Mouse (Mus musculus) liver, embryonic 16.5 days (tissue): Measurements from ENCODE around the gene Slc6a15. TPM values are rescaled to one million over a fixed set of nuclear protein-coding genes. Genes with fewer than 3 reads are reported as not detected.

Source experiments
- ATAC-seq: fragments of 200-750 bp; cut with Nextera tagmentation; 2 replicates; pipeline ENCODE4 v1.8.0; 2017; ENCODE audit warnings: low read depth, mild to moderate bottlenecking, moderate number of reproducible peaks, moderate library complexity
- H3K27ac ChIP-seq: fragments of 300-500 bp; sonication (generic); 2 replicates; pipeline ENCODE4 v1.5.1; 2014; ENCODE audit warnings: mild to moderate bottlenecking, low read length
- H3K27me3 ChIP-seq: fragments of 300-500 bp; sonication (generic); 2 replicates; pipeline ENCODE4 v1.6.1; 2014; ENCODE audit warnings: low read depth, low read length, mixed read lengths; ENCODE audit not compliant: control insufficient read depth, insufficient read depth
- H3K36me3 ChIP-seq: fragments of 300-500 bp; sonication (generic); 2 replicates; pipeline ENCODE4 v1.6.1; 2014; ENCODE audit warnings: mild to moderate bottlenecking; ENCODE audit not compliant: control insufficient read depth, insufficient read depth
- H3K4me1 ChIP-seq: fragments of 300-500 bp; sonication (generic); 2 replicates; pipeline ENCODE4 v1.6.1; 2014; ENCODE audit warnings: low read depth, low read length, mixed read lengths; ENCODE audit not compliant: control insufficient read depth
- H3K4me2 ChIP-seq: fragments of 300-500 bp; sonication (generic); 2 replicates; pipeline ENCODE4 v1.6.1; 2014; ENCODE audit warnings: low read depth, low read length, mixed read lengths
- H3K4me3 ChIP-seq: fragments of 300-500 bp; sonication (generic); 2 replicates; pipeline ENCODE4 v1.5.1; 2014; ENCODE audit warnings: low read depth, mild to moderate bottlenecking, low read length
- H3K9ac ChIP-seq: fragments of 300-500 bp; sonication (generic); 2 replicates; pipeline ENCODE4 v1.6.1; 2014; ENCODE audit warnings: low read depth, low read length
- H3K9me3 ChIP-seq: fragments of 300-500 bp; sonication (generic); replicated peaks from 2 replicates; pipeline ENCODE4 v1.6.1; 2016; ENCODE audit warnings: low read length; ENCODE audit not compliant: control insufficient read depth
- WGBS: fragments of 180-500 bp; shearing (Covaris S2); extraction: QIAGEN DNeasy Blood & Tissue Kit; methylation state at CpG from one replicate; pipeline ENCODE4 v1.1.7; 2014; ENCODE audit not compliant: insufficient replicate concordance; 5-methylcytosine and 5-hydroxymethylcytosine counted together
- polyA plus RNA-seq: library from polyadenylated mRNA; unstranded; fragments of >200 nt; fragmentation: Nextera tagmentation; extraction: Ambion mirVana; gene quantifications from 2 replicates; pipeline ENCODE4 v1.2.1, GENCODE M21; 2015

Gene Slc6a15
- polyA plus RNA-seq, 1 experiment from 2014 or later: 0.05 TPM

GRCm38 (mm10) chr10:103402171-103402570 is 34.6 kb downstream of the Slc6a15 start:
- H3K36me3 ChIP-seq: no peaks in the 10 kb centered on the region
- H3K27ac ChIP-seq: no peak overlapping the region
- no peaks in the 10 kb centered on the region for H3K9me3 ChIP-seq
- no peaks in the 10 kb centered on the region for H3K4me1 ChIP-seq
- H3K27me3 ChIP-seq: no peaks in the 10 kb centered on the region
- no peak for ATAC-seq
- H3K4me2 ChIP-seq: no peak overlapping the region
- 18% methylated on average over 4 of the region's 4 CpGs for WGBS
- H3K9ac ChIP-seq: no peak overlapping the region
- H3K4me3 ChIP-seq: no peak overlapping the region

GRCm38 (mm10) chr10:103427717-103428116 is 60.1 kb downstream of the Slc6a15 start:
- ATAC-seq: no peak
- no peak overlapping the region for H3K9ac ChIP-seq
- no peaks in the 10 kb centered on the region for H3K27me3 ChIP-seq
- 36% methylated on average over 1 of the region's 1 CpGs for WGBS
- H3K4me3 ChIP-seq: no peak overlapping the region
- no peaks in the 10 kb centered on the region for H3K36me3 ChIP-seq
- H3K4me1 ChIP-seq: no peaks in the 10 kb centered on the region
- H3K4me2 ChIP-seq: no peak overlapping the region
- H3K27ac ChIP-seq: no peak overlapping the region
- H3K9me3 ChIP-seq: no peaks in the 10 kb centered on the region

- H3K9ac ChIP-seq: no peak overlapping the region
- H3K4me3 ChIP-seq: no peak overlapping the region
- no peaks in the 10 kb centered on the region for H3K27me3 ChIP-seq
- 56% methylated on average over 2 of the region's 2 CpGs for WGBS
- no peaks in the 10 kb centered on the region for H3K4me1 ChIP-seq
- no peak overlapping the region for H3K27ac ChIP-seq
- no peak overlapping the region for H3K4me2 ChIP-seq
- H3K36me3 ChIP-seq: no peaks in the 10 kb centered on the region
- no peaks in the 10 kb centered on the region for H3K9me3 ChIP-seq
- no peak for ATAC-seq
Observed at GRCm38 (mm10) chr10:103442588-103442987, 75.0 kb downstream of the Slc6a15 start.

- 31% methylated on average over 3 of the region's 3 CpGs for WGBS
- Histone ChIP-seq H3K27ac (no peak overlapping the region), H3K9me3 (no peaks in the 10 kb centered on the region), H3K4me3 (no peak overlapping the region), H3K36me3 (no peaks in the 10 kb centered on the region), H3K27me3 (no peaks in the 10 kb centered on the region), H3K4me2 (no peak overlapping the region), H3K4me1 (no peaks in the 10 kb centered on the region), H3K9ac (no peak overlapping the region)
- no peak for ATAC-seq
Observed at GRCm38 (mm10) chr10:103443070-103443469, 75.5 kb downstream of the Slc6a15 start.

GRCm38 (mm10) chr10:103448340-103448739 is 80.8 kb downstream of the Slc6a15 start:
- H3K27me3 ChIP-seq: no peaks in the 10 kb centered on the region
- H3K9ac ChIP-seq: no peak overlapping the region
- no peaks in the 10 kb centered on the region for H3K4me1 ChIP-seq
- WGBS: 49% methylated on average over 2 of the region's 2 CpGs
- H3K4me3 ChIP-seq: no peak overlapping the region
- H3K36me3 ChIP-seq: no peaks in the 10 kb centered on the region
- no peaks in the 10 kb centered on the region for H3K9me3 ChIP-seq
- no peak overlapping the region for H3K4me2 ChIP-seq
- H3K27ac ChIP-seq: no peak overlapping the region
- ATAC-seq: no peak

GRCm38 (mm10) chr10:103457896-103458295 is 90.3 kb downstream of the Slc6a15 start:
- Histone ChIP-seq H3K36me3 (no peaks in the 10 kb centered on the region), H3K4me3 (no peak overlapping the region), H3K4me1 (no peaks in the 10 kb centered on the region), H3K9me3 (no peaks in the 10 kb centered on the region), H3K27ac (no peak overlapping the region), H3K9ac (no peak overlapping the region), H3K27me3 (no peaks in the 10 kb centered on the region), H3K4me2 (no peak overlapping the region)
- 67% methylated on average over 1 of the region's 1 CpGs for WGBS
- ATAC-seq: no peak

Other genes starting within 250 kb of the Slc6a15 start
- gene Lrriq1, start 131.5 kb upstream of the Slc6a15 start, polyA plus RNA-seq: not detected in 2 replicates